Mouse (Mus musculus): ENCODE measurements around the gene Agtrap.

Gene Agtrap

GRCm38 (mm10) chr4:148101801-148102527 is 14.1 kb upstream of the Agtrap start:
- DNase-seq: peak; percentile 73

GRCm38 (mm10) chr4:148098666-148099065 is 10.8 kb upstream of the Agtrap start:
- no peak for DNase-seq

GRCm38 (mm10) chr4:148097936-148098335 is 10.1 kb upstream of the Agtrap start:
- DNase-seq: no peak

- DNase-seq: no peak
Observed at GRCm38 (mm10) chr4:148095081-148095480, 7.2 kb upstream of the Agtrap start.

GRCm38 (mm10) chr4:148094161-148094560 is 6.3 kb upstream of the Agtrap start:
- DNase-seq: no peak

GRCm38 (mm10) chr4:148092551-148093271 is 4.9 kb upstream of the Agtrap start:
- DNase-seq: no peak

GRCm38 (mm10) chr4:148091181-148091580 is 3.4 kb upstream of the Agtrap start:
- no peak for DNase-seq

GRCm38 (mm10) chr4:148089166-148089565 is 1.3 kb upstream of the Agtrap start:
- DNase-seq: no peak

GRCm38 (mm10) chr4:148087091-148087906 is 532 bp downstream of the Agtrap start:
- no peak for DNase-seq

- DNase-seq: no peak
Observed at GRCm38 (mm10) chr4:148085907-148086305, 1.9 kb downstream of the Agtrap start.

- DNase-seq: no peak
Observed at GRCm38 (mm10) chr4:148085131-148085906, 2.5 kb downstream of the Agtrap start.

- no peak for DNase-seq
Observed at GRCm38 (mm10) chr4:148084261-148084714, 3.5 kb downstream of the Agtrap start.

- no peak for DNase-seq
Observed at GRCm38 (mm10) chr4:148083176-148083899, 4.5 kb downstream of the Agtrap start.

- peak; percentile 64 for DNase-seq
Observed at GRCm38 (mm10) chr4:148082257-148083044, 5.4 kb downstream of the Agtrap start.

- DNase-seq: no peak
Observed at GRCm38 (mm10) chr4:148081201-148081600, 6.6 kb downstream of the Agtrap start.

- no peak for DNase-seq
Observed at GRCm38 (mm10) chr4:148080597-148080973, 7.2 kb downstream of the Agtrap start.

- no peak for DNase-seq
Observed at GRCm38 (mm10) chr4:148079944-148080596, 7.8 kb downstream of the Agtrap start.

GRCm38 (mm10) chr4:148079212-148079611 is 8.6 kb downstream of the Agtrap start:
- no peak for DNase-seq

- DNase-seq: no peak
Observed at GRCm38 (mm10) chr4:148075881-148076280, 11.9 kb downstream of the Agtrap start.

GRCm38 (mm10) chr4:148075259-148075658 is 12.6 kb downstream of the Agtrap start:
- DNase-seq: peak; percentile 71
